Mouse (Mus musculus): Measurements from ENCODE around the gene Rasip1. TPM values are rescaled to one million over a fixed set of nuclear protein-coding genes. Genes with fewer than 3 reads are reported as not detected.
"Not testable (repeated sequence)": the region's sequence is repeated elsewhere in the genome, so short reads cannot be mapped to it uniquely, and the experiment has no call there.

The Rasip1 gene
- total RNA-seq, 2 experiments from 2014 or later: 31.1 to 31.2 TPM

GRCm38 (mm10) chr7:45643441-45644178, 16.3 kb downstream of the Rasip1 start:
- DNase-seq (ENCODE audit: low spot score in 2 of 2): peak; percentile 78 to 87

- no peak for DNase-seq (ENCODE audit: low spot score in 2 of 2)
These were observed 16.9 kb downstream of the Rasip1 start for GRCm38 (mm10) chr7:45644183-45644582.

- DNase-seq (ENCODE audit: low spot score in 2 of 2): no peak
These were observed 17.7 kb downstream of the Rasip1 start for GRCm38 (mm10) chr7:45644872-45645590.

- DNase-seq (ENCODE audit: low spot score in 2 of 2): no peak
These were observed 18.3 kb downstream of the Rasip1 start for GRCm38 (mm10) chr7:45645591-45645971.

- no peak for DNase-seq (ENCODE audit: low spot score in 2 of 2)
These were observed 19.4 kb downstream of the Rasip1 start for GRCm38 (mm10) chr7:45646671-45647070.

GRCm38 (mm10) chr7:45649351-45649750, 22.1 kb downstream of the Rasip1 start:
- no peak for DNase-seq (ENCODE audit: low spot score in 2 of 2)

GRCm38 (mm10) chr7:45650484-45650883, 23.2 kb downstream of the Rasip1 start:
- DNase-seq (ENCODE audit: low spot score in 2 of 2): not testable (repeated sequence)

- DNase-seq (ENCODE audit: low spot score in 2 of 2): no peak
These were observed 27.2 kb downstream of the Rasip1 start for GRCm38 (mm10) chr7:45654424-45655047.

GRCm38 (mm10) chr7:45660746-45661478, 33.6 kb downstream of the Rasip1 start:
- DNase-seq (ENCODE audit: low spot score in 2 of 2): no peak

GRCm38 (mm10) chr7:45661702-45662101, 34.4 kb downstream of the Rasip1 start:
- not testable (repeated sequence) for DNase-seq (ENCODE audit: low spot score in 2 of 2)

- no peak for DNase-seq (ENCODE audit: low spot score in 2 of 2)
These were observed 38.2 kb downstream of the Rasip1 start for GRCm38 (mm10) chr7:45665303-45666138.

GRCm38 (mm10) chr7:45666161-45666560, 38.9 kb downstream of the Rasip1 start, which contains the start of gene Fut2:
Gene Fut2, minus strand, starts transcription at chr7:45666394.
- no peak for DNase-seq (ENCODE audit: low spot score in 2 of 2)

- DNase-seq (ENCODE audit: low spot score in 2 of 2): no peak
These were observed 40.5 kb downstream of the Rasip1 start for GRCm38 (mm10) chr7:45667761-45668160.

- no peak for DNase-seq (ENCODE audit: low spot score in 2 of 2)
These were observed 41.6 kb downstream of the Rasip1 start for GRCm38 (mm10) chr7:45668921-45669320.

- DNase-seq (ENCODE audit: low spot score in 2 of 2): no peak
These were observed 50.5 kb downstream of the Rasip1 start for GRCm38 (mm10) chr7:45677627-45678295.

- DNase-seq (ENCODE audit: low spot score in 2 of 2): no peak
These were observed 51.2 kb downstream of the Rasip1 start for GRCm38 (mm10) chr7:45678513-45678912.

- no peak for DNase-seq (ENCODE audit: low spot score in 2 of 2)
These were observed 52.8 kb downstream of the Rasip1 start for GRCm38 (mm10) chr7:45679966-45680621.

- DNase-seq (ENCODE audit: low spot score in 2 of 2): no peak
These were observed 53.9 kb downstream of the Rasip1 start for GRCm38 (mm10) chr7:45681046-45681736.
